Mouse (Mus musculus) left cerebral cortex, adult 9 months (tissue): Measurements from ENCODE around the gene Tpd52l2.

Experiments used
- DNase-seq, 2 experiments: peaks; one replicate each; pipeline ENCODE4 v3.0.0; 2022; ENCODE audit warnings: low spot score in 2 of 2

Gene Tpd52l2

DNA sequence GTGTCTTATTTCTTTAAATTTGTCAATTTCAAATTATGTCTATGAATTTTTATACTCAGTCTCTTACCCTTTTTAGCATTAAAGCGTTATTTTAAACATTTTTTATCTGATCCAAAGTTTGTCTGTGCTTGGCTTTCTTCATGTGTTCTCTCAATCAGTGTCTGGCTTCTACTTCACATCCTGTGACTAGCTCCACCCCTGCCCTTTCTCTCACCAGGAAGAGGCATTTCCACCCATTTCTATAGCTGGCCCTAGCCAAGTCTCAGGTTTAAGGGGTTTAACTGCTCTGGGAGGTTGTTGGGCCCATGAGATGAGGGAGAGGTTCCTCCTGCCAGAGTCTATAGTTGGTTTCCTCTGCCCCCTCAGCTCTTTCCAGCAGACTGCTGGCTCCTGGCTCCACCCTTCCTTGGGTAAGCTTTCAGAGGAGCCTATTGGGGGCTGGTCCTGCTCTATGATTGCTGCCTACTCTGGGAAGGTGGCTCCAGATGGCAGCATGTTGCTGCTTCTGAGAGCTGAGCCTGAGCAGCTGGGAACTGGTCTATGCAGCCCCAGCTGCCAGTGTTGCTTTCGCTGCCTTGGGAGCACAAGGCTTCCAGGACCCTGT is 40.6 kb downstream of the Tpd52l2 start:
- peak; percentile 64 to 78 for DNase-seq

DNA sequence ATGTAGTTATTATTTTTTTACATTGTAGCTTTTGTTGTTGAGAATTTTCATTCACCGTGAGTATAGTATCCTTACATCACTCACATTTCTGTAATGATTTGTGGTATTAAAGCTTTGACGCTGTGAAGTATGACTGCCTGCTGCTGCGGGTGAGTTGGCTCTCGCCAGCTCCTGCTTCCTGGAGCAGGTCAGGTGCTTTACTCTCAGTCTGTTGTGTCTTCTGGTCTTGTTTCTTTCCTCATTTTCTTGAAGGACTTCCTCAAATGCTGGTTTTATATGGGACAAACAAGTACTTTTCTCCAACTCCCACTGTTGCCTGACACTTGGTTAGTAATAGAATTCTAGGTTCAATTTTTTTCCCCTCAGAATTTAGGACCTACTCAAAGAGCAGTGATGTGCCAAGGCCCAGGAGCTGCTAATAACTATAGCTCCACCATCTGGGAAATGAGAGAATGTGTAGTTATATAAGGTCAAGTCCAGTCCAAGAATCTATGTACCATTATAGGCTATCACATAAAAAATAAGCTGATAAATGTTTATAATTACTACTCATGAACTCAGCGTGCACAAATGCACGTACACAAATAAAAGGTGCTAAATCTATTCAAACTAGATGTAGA is 44.9 kb downstream of the Tpd52l2 start:
- no peak for DNase-seq

DNA sequence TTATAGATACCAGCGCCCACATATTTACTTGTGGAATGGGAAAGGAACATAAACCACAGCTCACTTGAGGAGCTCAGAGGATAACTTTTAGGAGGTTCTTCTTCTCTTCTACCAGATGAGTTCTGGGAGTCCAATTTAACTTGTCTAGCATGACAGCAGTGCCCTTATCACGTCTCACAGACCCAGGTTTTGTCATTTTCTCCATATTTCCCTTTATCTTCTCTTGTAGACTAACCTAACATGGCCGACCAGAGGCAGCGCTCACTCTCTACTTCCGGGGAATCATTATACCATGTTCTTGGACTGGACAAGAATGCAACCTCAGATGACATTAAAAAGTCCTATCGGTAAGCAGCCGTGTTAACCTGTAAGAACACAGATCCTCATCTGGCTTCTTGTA is 49.2 kb downstream of the Tpd52l2 start:
- no peak for DNase-seq

DNA sequence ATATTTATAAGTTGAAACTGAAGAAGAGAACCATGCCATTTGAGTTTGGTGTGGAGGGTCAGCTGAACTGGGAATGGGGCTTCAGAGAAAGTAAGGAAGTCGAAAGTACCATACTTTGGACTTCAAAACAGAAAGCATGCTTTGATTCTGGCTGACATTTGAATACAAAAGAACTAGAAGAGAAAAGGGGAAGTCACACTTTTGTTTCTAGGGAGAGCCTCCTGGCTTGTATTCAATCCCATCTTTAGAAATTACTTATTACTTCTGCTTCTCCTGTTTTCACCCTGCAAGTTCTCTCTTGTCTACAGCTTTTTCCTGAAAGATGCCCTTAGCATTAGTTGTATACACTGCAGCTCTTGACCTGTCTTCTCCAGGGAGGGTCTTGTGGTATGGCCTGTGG is 51.3 kb downstream of the Tpd52l2 start:
- DNase-seq = no peak

DNA sequence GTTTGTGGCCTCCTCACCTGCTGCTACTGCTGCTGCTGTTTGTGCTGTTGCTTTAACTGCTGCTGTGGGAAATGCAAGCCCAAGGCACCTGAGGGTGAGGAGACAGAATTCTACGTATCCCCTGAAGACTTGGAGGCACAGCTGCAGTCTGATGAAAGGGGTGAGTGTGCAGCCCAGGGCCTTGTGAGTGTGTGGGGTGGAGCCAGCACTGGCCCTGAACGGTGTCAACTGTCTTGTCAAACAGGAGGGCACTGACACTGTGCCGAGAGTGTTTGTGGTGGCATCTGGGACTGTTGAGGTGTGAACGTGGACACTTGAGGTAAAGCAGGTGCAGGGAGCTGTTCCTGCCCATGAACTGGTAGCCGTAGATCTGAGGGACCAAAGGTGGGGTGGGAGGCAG is 51.7 kb downstream of the Tpd52l2 start:
- no peak for DNase-seq

DNA sequence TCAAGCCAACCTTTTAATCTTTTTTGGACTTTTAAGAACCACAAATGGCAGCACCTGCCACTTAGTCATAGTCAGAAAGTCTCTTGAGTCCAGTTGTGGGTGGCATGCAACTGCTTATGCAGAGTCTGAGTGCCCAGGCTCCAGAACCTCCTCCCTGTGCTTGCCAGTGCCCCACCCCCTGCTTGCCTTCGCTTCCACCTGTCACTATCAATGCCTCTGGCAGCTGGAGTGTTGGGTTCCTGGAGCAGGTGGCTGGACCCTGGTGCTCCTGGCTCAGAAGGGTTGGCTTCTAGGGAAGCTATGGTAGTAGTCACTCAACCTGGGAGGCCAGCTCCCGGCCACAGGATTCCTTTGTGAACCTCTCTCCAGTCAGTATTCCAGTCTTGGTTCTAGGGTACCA is 53.3 kb downstream of the Tpd52l2 start:
- no peak for DNase-seq

DNA sequence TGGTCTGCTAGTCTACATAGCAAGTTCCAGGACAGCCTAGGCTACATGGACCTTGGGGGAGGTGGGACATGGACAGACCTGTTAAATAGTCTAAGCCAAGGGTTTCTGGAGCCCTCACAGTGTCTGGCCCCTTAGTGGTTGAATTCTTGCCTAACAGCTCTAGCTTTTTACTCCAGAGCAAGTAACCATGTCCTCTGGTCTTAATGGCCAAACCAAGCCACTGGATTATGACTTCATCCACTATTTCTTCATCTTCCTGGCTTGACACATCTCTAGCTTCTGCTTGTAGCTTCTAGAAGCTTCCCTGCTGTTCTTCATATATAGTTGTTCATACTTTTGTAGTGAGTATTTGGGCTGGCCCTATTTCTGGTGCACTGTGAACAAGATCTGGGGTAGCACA is 56.8 kb downstream of the Tpd52l2 start:
- DNase-seq = no peak

DNA sequence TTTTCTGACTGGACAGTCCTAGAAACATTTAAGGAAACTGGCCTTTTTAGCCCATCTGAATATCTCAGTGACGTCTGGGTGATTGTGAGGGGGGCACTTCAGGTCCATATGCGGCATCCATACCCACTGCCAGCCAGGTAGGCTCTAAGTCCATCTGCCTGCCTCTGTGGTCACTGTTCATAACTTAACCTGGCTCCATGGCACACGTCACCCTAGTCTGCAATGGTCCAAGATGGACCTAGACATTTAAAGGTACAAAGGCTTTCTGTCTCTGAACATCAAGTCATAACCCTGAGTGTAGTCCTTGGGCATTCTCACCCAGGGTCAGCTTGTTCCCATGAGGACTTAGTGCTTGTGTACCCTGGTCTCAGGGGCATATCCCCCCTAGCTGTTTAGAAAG is 70.4 kb downstream of the Tpd52l2 start:
- no peak for DNase-seq
